Mouse (Mus musculus) embryonic facial prominence, embryonic 11.5 days (tissue): ENCODE measurements at regions not wholly inside any gene's neighbourhood (a gene's known extent, or its start where the extent isn't known, plus 50 kb on each side); places are given as distances from the start of the nearest gene placed in this dataset.

Experiments used
- ATAC-seq: fragments of 200-750 bp; cut with Nextera tagmentation; replicated peaks from 2 replicates; pipeline ENCODE4 v1.8.0; 2017; ENCODE audit warnings: low read depth; ENCODE audit not compliant: insufficient number of reproducible peaks, low FRiP score, low TSS enrichment
- DNase-seq: peaks from one replicate; pipeline ENCODE4 v3.0.0-alpha.2; 2015; ENCODE audit warnings: low spot score
- H3K27ac ChIP-seq: fragments of 300-500 bp; sonication (generic); replicated peaks from 2 replicates; pipeline ENCODE4 v1.5.1; 2014; ENCODE audit warnings: mild to moderate bottlenecking, low read depth, low read length, control low read depth
- H3K27me3 ChIP-seq: fragments of 300-500 bp; sonication (generic); 2 replicates; pipeline ENCODE4 v1.6.1; 2014; ENCODE audit warnings: mild to moderate bottlenecking, low read length, moderate library complexity, mixed read lengths; ENCODE audit not compliant: control insufficient read depth, insufficient read depth
- H3K36me3 ChIP-seq: fragments of 300-500 bp; sonication (generic); replicated peaks from 2 replicates; pipeline ENCODE4 v1.6.1; 2014; ENCODE audit warnings: low read depth, mild to moderate bottlenecking, low read length, moderate library complexity, mixed read lengths; ENCODE audit not compliant: control insufficient read depth, insufficient read depth
- H3K4me1 ChIP-seq: fragments of 300-500 bp; sonication (generic); 2 replicates; pipeline ENCODE4 v1.6.1; 2014; ENCODE audit warnings: low read length, mixed read lengths; ENCODE audit not compliant: control insufficient read depth, insufficient read depth
- H3K4me2 ChIP-seq: fragments of 300-500 bp; sonication (generic); 2 replicates; pipeline ENCODE4 v1.6.1; 2014; ENCODE audit warnings: low read depth, mild to moderate bottlenecking, control low read depth, low read length, moderate library complexity
- H3K4me3 ChIP-seq: fragments of 300-500 bp; sonication (generic); 2 replicates; pipeline ENCODE4 v1.5.1; 2014; ENCODE audit warnings: low read depth, low read length, control low read depth
- H3K9ac ChIP-seq: fragments of 300-500 bp; sonication (generic); replicated peaks from 2 replicates; pipeline ENCODE4 v1.6.1; 2014; ENCODE audit warnings: mild to moderate bottlenecking, control low read depth, low read length
- H3K9me3 ChIP-seq: fragments of 300-500 bp; sonication (generic); replicated peaks from 2 replicates; pipeline ENCODE4 v1.6.1; 2016; ENCODE audit warnings: mild to moderate bottlenecking, low read length, inconsistent platforms, mixed read lengths; ENCODE audit not compliant: control insufficient read depth
- WGBS: fragments of 180-500 bp; shearing (Covaris S2); extraction: QIAGEN DNeasy Blood & Tissue Kit; methylation state at CpG from one replicate; pipeline ENCODE4 v1.1.7; 2014; 5-methylcytosine and 5-hydroxymethylcytosine counted together

GRCm38 (mm10) chr15:5355332-5355731 lies 111.3 kb upstream of the Ptger4 start:
- whole genome bisulfite sequencing = 94% methylated on average over 6 of the region's 6 CpGs
- Histone ChIP-seq H3K4me2 (no peak overlapping the region), H3K9ac (no peak overlapping the region), H3K27ac (no peak overlapping the region), H3K36me3 (no peaks in the 10 kb centered on the region), H3K27me3 (no peaks in the 10 kb centered on the region), H3K4me1 (no peaks in the 10 kb centered on the region), H3K9me3 (no peaks in the 10 kb centered on the region), H3K4me3 (no peak overlapping the region)
- ATAC-seq (no peak), DNase-seq (no peak)

GRCm38 (mm10) chr15:5354328-5354727 lies 110.3 kb upstream of the Ptger4 start:
- Histone ChIP-seq H3K4me1 (no peaks in the 10 kb centered on the region), H3K4me2 (no peak overlapping the region), H3K9me3 (no peaks in the 10 kb centered on the region), H3K27me3 (no peaks in the 10 kb centered on the region), H3K36me3 (no peaks in the 10 kb centered on the region), H3K4me3 (no peak overlapping the region), H3K27ac (no peak overlapping the region), H3K9ac (no peak overlapping the region)
- 69% methylated on average over 7 of the region's 7 CpGs for WGBS
- ATAC-seq (no peak), DNase-seq (no peak)

GRCm38 (mm10) chr15:5348881-5349280 lies 104.9 kb upstream of the Ptger4 start:
- no peak for ATAC-seq
- H3K27ac ChIP-seq = no peak overlapping the region
- no peak for DNase-seq
- H3K36me3 ChIP-seq = no peaks in the 10 kb centered on the region
- H3K4me1 ChIP-seq = no peaks in the 10 kb centered on the region
- 85% methylated on average over 4 of the region's 4 CpGs for WGBS
- H3K9me3 ChIP-seq = no peaks in the 10 kb centered on the region
- no peaks in the 10 kb centered on the region for H3K27me3 ChIP-seq
- no peak overlapping the region for H3K9ac ChIP-seq
- H3K4me2 ChIP-seq = no peak overlapping the region
- no peak overlapping the region for H3K4me3 ChIP-seq

GRCm38 (mm10) chr15:5347674-5348073 lies 103.7 kb upstream of the Ptger4 start:
- Histone ChIP-seq H3K36me3 (no peaks in the 10 kb centered on the region), H3K4me1 (no peaks in the 10 kb centered on the region), H3K27me3 (no peaks in the 10 kb centered on the region), H3K9me3 (no peaks in the 10 kb centered on the region), H3K9ac (no peak overlapping the region), H3K27ac (no peak overlapping the region), H3K4me2 (no peak overlapping the region), H3K4me3 (no peak overlapping the region)
- 93% methylated on average over 5 of the region's 5 CpGs for WGBS
- no peak for DNase-seq
- ATAC-seq = no peak

GRCm38 (mm10) chr15:5346955-5347354 lies 103.0 kb upstream of the Ptger4 start:
- Histone ChIP-seq H3K27me3 (no peaks in the 10 kb centered on the region), H3K9me3 (no peaks in the 10 kb centered on the region), H3K4me2 (no peak overlapping the region), H3K4me3 (no peak overlapping the region), H3K36me3 (no peaks in the 10 kb centered on the region), H3K9ac (no peak overlapping the region), H3K27ac (no peak overlapping the region), H3K4me1 (no peaks in the 10 kb centered on the region)
- 88% methylated on average over 3 of the region's 3 CpGs for WGBS
- DNase-seq (no peak), ATAC-seq (no peak)

DNA sequence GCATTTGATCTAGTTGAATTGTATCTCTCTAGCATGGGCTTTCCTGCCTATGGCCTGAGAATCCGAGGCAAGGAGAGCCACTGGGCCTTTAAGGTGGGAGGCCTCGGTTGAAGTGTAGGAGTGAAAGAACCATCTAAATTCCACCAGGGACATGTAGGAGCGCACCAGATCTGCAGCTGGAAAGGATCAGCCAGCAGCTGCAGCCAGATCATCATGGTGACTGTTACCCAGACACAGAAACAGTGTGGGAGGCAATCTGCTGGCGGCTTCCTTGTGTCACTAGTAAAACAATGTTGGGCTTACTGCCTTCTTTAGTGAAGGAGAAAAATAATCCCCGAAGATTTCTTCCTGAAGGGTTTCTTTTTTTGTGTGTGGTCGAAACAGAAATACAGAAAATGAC lies 99.8 kb upstream of the Ptger4 start:
- H3K27ac ChIP-seq = no peak overlapping the region
- H3K4me1 ChIP-seq = no peaks in the 10 kb centered on the region
- H3K9ac ChIP-seq = no peak overlapping the region
- H3K27me3 ChIP-seq = no peaks in the 10 kb centered on the region
- no peak overlapping the region for H3K4me3 ChIP-seq
- H3K4me2 ChIP-seq = no peak overlapping the region
- ATAC-seq = no peak
- H3K9me3 ChIP-seq = no peaks in the 10 kb centered on the region
- WGBS = 78% methylated on average over 6 of the region's 6 CpGs
- DNase-seq = no peak
- no peaks in the 10 kb centered on the region for H3K36me3 ChIP-seq

DNA sequence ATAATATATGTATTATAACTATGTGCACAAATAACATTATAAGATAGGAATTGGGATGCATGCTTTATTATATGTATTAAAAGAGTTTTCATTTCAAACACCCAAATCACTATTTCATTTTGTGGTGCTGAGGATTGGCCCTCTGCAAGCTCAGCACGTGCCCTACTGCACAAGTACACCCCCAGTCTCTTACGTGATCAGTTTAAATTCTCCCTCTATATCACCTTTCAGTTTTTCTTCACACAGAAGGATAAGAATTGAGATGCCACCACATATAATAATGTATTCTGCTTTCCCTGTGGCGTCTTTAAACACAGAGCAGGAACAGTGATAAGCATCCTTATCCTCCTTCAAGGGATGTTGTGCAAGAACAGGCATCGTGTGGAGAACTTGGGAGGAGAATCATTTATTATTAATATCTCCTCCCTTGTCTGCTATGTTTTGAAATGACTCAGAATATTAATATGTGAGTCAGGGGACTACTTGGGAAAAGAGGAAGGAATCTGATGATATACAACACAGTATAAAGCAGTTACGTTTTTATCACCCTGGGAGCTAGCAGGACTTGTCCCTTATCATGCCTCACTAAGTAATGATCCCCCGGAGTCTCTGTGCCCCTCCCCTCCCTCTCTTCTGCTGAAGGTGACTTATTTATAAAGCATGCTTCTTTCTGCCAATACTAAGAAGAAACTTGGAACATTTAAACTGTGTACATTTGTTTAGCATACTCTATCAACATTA lies 91.7 kb upstream of the Ptger4 start:
- no peak overlapping the region for H3K4me3 ChIP-seq

DNA sequence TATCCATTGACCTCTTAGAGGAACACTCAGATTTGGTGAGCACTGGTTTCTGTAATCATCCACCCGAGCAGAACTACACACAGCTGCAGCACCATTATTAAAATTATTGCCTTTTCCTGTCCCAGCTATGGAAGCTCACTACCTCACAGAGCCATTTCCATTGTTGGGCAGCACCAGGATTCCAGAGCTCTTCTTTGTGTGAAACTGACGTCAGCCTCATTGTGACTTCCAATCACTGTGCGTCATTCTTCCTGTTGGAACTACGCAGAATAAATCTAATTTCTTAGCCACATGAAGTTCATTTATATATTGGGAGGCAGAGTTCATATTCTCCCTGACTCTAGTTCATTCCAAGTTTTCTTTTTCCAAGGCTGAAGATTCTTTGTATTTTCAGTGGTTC lies 83.0 kb upstream of the Ptger4 start:
- no peaks in the 10 kb centered on the region for H3K4me1 ChIP-seq
- H3K9me3 ChIP-seq = no peaks in the 10 kb centered on the region
- no peaks in the 10 kb centered on the region for H3K36me3 ChIP-seq
- H3K27ac ChIP-seq = no peak overlapping the region
- no peak overlapping the region for H3K9ac ChIP-seq
- no peak overlapping the region for H3K4me3 ChIP-seq
- DNase-seq (no peak), ATAC-seq (no peak)
- H3K4me2 ChIP-seq = no peak overlapping the region
- WGBS = 81% methylated on average over 4 of the region's 4 CpGs
- H3K27me3 ChIP-seq = no peaks in the 10 kb centered on the region

More for the DNA sequence above, 91.7 kb upstream of the Ptger4 start:
- H3K9me3 ChIP-seq = no peaks in the 10 kb centered on the region
- H3K4me1 ChIP-seq = no peaks in the 10 kb centered on the region
- no peak overlapping the region for H3K9ac ChIP-seq
- no peaks in the 10 kb centered on the region for H3K36me3 ChIP-seq
- H3K4me2 ChIP-seq = no peak overlapping the region
- ATAC-seq = no peak
- H3K27me3 ChIP-seq = no peaks in the 10 kb centered on the region
- no peak for DNase-seq
- no peak overlapping the region for H3K27ac ChIP-seq
- WGBS = 79% methylated on average over 6 of the region's 6 CpGs
